Mouse (Mus musculus) megakaryocyte, embryonic 14.5 days (primary cell): Measurements from ENCODE around the gene Fez2. TPM values are rescaled to one million over a fixed set of nuclear protein-coding genes. Genes with fewer than 3 reads are reported as not detected.

Experiments used
- H3K27me3 ChIP-seq: replicated peaks from 2 replicates; pipeline ENCODE3; 2012; ENCODE audit warnings: inconsistent platforms
- H3K36me3 ChIP-seq: replicated peaks from 2 replicates; pipeline ENCODE3; 2012; ENCODE audit warnings: low read length, inconsistent platforms, mixed read lengths
- H3K4me1 ChIP-seq: 2 replicates; pipeline ENCODE4 v1.6.1; 2012; ENCODE audit warnings: inconsistent platforms
- H3K4me3 ChIP-seq: replicated peaks from 2 replicates; pipeline ENCODE3; 2012; ENCODE audit warnings: moderate library complexity, mild to moderate bottlenecking, inconsistent platforms
- H3K9me3 ChIP-seq: 2 replicates; pipeline ENCODE4 v1.6.1; 2012; ENCODE audit warnings: inconsistent platforms
- FLI1 ChIP-seq: IDR thresholded peaks from 2 replicates; pipeline ENCODE4 v1.6.1; 2012; ENCODE audit warnings: low read length, inconsistent platforms, mixed read lengths
- GATA1 ChIP-seq: IDR thresholded peaks from 3 replicates; pipeline ENCODE4 v1.6.1; 2012; ENCODE audit warnings: mixed read lengths, low read length, inconsistent platforms, borderline replicate concordance
- polyA plus RNA-seq: library from polyadenylated mRNA; stranded (reverse); fragments of >175 nt; gene quantifications from 2 replicates; pipeline ENCODE4 v1.2.3, GENCODE M21; 2012; ENCODE audit warnings: low replicate concordance; ENCODE audit not compliant: insufficient read depth

The Fez2 gene
- polyA plus RNA-seq, 1 experiment, result 9.9 TPM

- Histone ChIP-seq H3K4me1 (peaks cover 38% of the 10 kb centered on the region), H3K9me3 (no peaks in the 10 kb centered on the region), H3K36me3 (peaks cover 60% of the 10 kb centered on the region), H3K4me3 (no peak overlapping the region), H3K27me3 (no peaks in the 10 kb centered on the region)
- TF ChIP-seq FLI1 (no peak), GATA1 (no peak)
Observed at GRCm38 (mm10) chr17:78374756-78375155, 43.2 kb downstream of the Fez2 start.

- Histone ChIP-seq H3K9me3 (no peaks in the 10 kb centered on the region), H3K36me3 (peaks cover 60% of the 10 kb centered on the region), H3K4me3 (no peak overlapping the region), H3K27me3 (no peaks in the 10 kb centered on the region), H3K4me1 (peaks cover 40% of the 10 kb centered on the region)
- TF ChIP-seq GATA1 (no peak), FLI1 (no peak)
Observed at GRCm38 (mm10) chr17:78373849-78374248, 44.1 kb downstream of the Fez2 start.

GRCm38 (mm10) chr17:78373174-78373573, 44.8 kb downstream of the Fez2 start:
- Histone ChIP-seq H3K27me3 (no peaks in the 10 kb centered on the region), H3K4me1 (peaks cover 46% of the 10 kb centered on the region), H3K9me3 (no peaks in the 10 kb centered on the region), H3K36me3 (peaks cover 60% of the 10 kb centered on the region), H3K4me3 (no peak overlapping the region)
- TF ChIP-seq GATA1 (no peak), FLI1 (no peak)

GRCm38 (mm10) chr17:78370445-78370844, 47.5 kb downstream of the Fez2 start:
- no peaks in the 10 kb centered on the region for H3K27me3 ChIP-seq

GRCm38 (mm10) chr17:78368481-78368880, 49.5 kb downstream of the Fez2 start:
- H3K4me3 ChIP-seq, result no peak overlapping the region
- 0 out of 2 replicates have a peak, but pooled peaks cover 4% of the 10 kb centered on the region for H3K9me3 ChIP-seq
- H3K4me1 ChIP-seq, result peaks cover 62% of the 10 kb centered on the region
- peaks cover 46% of the 10 kb centered on the region for H3K36me3 ChIP-seq
- TF ChIP-seq GATA1 (no peak), FLI1 (no peak)
- H3K27me3 ChIP-seq, result no peaks in the 10 kb centered on the region

More at GRCm38 (mm10) chr17:78370445-78370844, 47.5 kb downstream of the Fez2 start:
- no peak overlapping the region for H3K4me3 ChIP-seq
- H3K36me3 ChIP-seq, result peaks cover 56% of the 10 kb centered on the region
- TF ChIP-seq GATA1 (no peak), FLI1 (no peak)
- H3K4me1 ChIP-seq, result peaks cover 73% of the 10 kb centered on the region
- H3K9me3 ChIP-seq, result 0 out of 2 replicates have a peak, but pooled peaks cover 4% of the 10 kb centered on the region

- TF ChIP-seq GATA1 (no peak), FLI1 (no peak)
- H3K4me1 ChIP-seq, result peaks cover 79% of the 10 kb centered on the region
- no peaks in the 10 kb centered on the region for H3K27me3 ChIP-seq
- 0 out of 2 replicates have a peak, but pooled peaks cover 4% of the 10 kb centered on the region for H3K9me3 ChIP-seq
- H3K36me3 ChIP-seq, result peaks cover 35% of the 10 kb centered on the region
- H3K4me3 ChIP-seq, result no peak overlapping the region
Observed at GRCm38 (mm10) chr17:78366070-78366469, 51.9 kb downstream of the Fez2 start.

GRCm38 (mm10) chr17:78364555-78365302, 53.2 kb downstream of the Fez2 start:
- Histone ChIP-seq H3K36me3 (peaks cover 35% of the 10 kb centered on the region), H3K4me3 (no peak overlapping the region), H3K27me3 (no peaks in the 10 kb centered on the region), H3K4me1 (peaks cover 79% of the 10 kb centered on the region), H3K9me3 (0 out of 2 replicates have a peak, but pooled peaks cover 4% of the 10 kb centered on the region)
- no peak for TF ChIP-seq GATA1
- TF ChIP-seq FLI1, result no peak

GRCm38 (mm10) chr17:78361939-78362728, 55.8 kb downstream of the Fez2 start:
- Histone ChIP-seq H3K9me3 (no peaks in the 10 kb centered on the region), H3K27me3 (no peaks in the 10 kb centered on the region), H3K4me1 (peaks cover 59% of the 10 kb centered on the region), H3K4me3 (peak overlapping the region; percentile 91), H3K36me3 (peaks cover 14% of the 10 kb centered on the region)
- no peak for TF ChIP-seq GATA1
- TF ChIP-seq FLI1, result no peak; the same call in 1 of the 2 replicates

- Histone ChIP-seq H3K4me1 (peaks cover 54% of the 10 kb centered on the region), H3K9me3 (no peaks in the 10 kb centered on the region), H3K4me3 (no peak overlapping the region), H3K36me3 (peaks cover 33% of the 10 kb centered on the region), H3K27me3 (no peaks in the 10 kb centered on the region)
- TF ChIP-seq FLI1, result no peak
- no peak for TF ChIP-seq GATA1
Observed at GRCm38 (mm10) chr17:78358251-78358726, 59.7 kb downstream of the Fez2 start.

- TF ChIP-seq GATA1, result no peak
- TF ChIP-seq FLI1, result no peak
- no peaks in the 10 kb centered on the region for H3K27me3 ChIP-seq
- no peak overlapping the region for H3K4me3 ChIP-seq
- no peaks in the 10 kb centered on the region for H3K9me3 ChIP-seq
- peaks cover 35% of the 10 kb centered on the region for H3K36me3 ChIP-seq
- H3K4me1 ChIP-seq, result peaks cover 50% of the 10 kb centered on the region
Observed at GRCm38 (mm10) chr17:78357753-78358152, 60.2 kb downstream of the Fez2 start.
